Mouse (Mus musculus) intestine, embryonic 14.5 days (tissue): ENCODE measurements at regions not wholly inside any gene's neighbourhood (a gene's known extent, or its start where the extent isn't known, plus 50 kb on each side); places are given as distances from the start of the nearest gene placed in this dataset.

Experiments
- ATAC-seq: fragments of 200-750 bp; cut with Nextera tagmentation; replicated peaks from 2 replicates; pipeline ENCODE4 v1.8.0; 2017; ENCODE audit warnings: low read depth, moderate number of reproducible peaks, moderate TSS enrichment, moderate library complexity; ENCODE audit not compliant: low FRiP score, low TSS enrichment
- DNase-seq: peaks from one replicate; pipeline ENCODE4 v3.0.0-alpha.2; 2018; ENCODE audit warnings: low spot score
- H3K27ac ChIP-seq: fragments of 300-500 bp; sonication (generic); 2 replicates; pipeline ENCODE4 v1.5.1; 2014; ENCODE audit warnings: low read depth, mild to moderate bottlenecking, control low read depth
- H3K27me3 ChIP-seq: fragments of 300-500 bp; sonication (generic); replicated peaks from 2 replicates; pipeline ENCODE4 v1.6.1; 2014; ENCODE audit warnings: low read length, control low read depth; ENCODE audit not compliant: control insufficient read depth, insufficient read depth
- H3K36me3 ChIP-seq: fragments of 300-500 bp; sonication (generic); 2 replicates; pipeline ENCODE4 v1.6.1; 2014; ENCODE audit warnings: low read length, control low read depth; ENCODE audit not compliant: control insufficient read depth, insufficient read depth
- H3K4me1 ChIP-seq: fragments of 300-500 bp; sonication (generic); replicated peaks from 2 replicates; pipeline ENCODE4 v1.6.1; 2014; ENCODE audit warnings: low read length, control low read depth, mixed read lengths; ENCODE audit not compliant: control insufficient read depth, insufficient read depth
- H3K4me2 ChIP-seq: fragments of 300-500 bp; sonication (generic); 2 replicates; pipeline ENCODE4 v1.6.1; 2014; ENCODE audit warnings: low read length
- H3K4me3 ChIP-seq: fragments of 300-500 bp; sonication (generic); 2 replicates; pipeline ENCODE4 v1.5.1; 2014; ENCODE audit warnings: low read depth, low read length, control low read depth, mixed read lengths
- H3K9ac ChIP-seq: fragments of 300-500 bp; sonication (generic); 2 replicates; pipeline ENCODE4 v1.6.1; 2014; ENCODE audit warnings: mild to moderate bottlenecking, low read length
- H3K9me3 ChIP-seq: fragments of 300-500 bp; sonication (generic); 2 replicates; pipeline ENCODE4 v1.6.1; 2016; ENCODE audit warnings: low read length, control low read depth; ENCODE audit not compliant: control insufficient read depth
- WGBS: fragments of 180-500 bp; shearing (Covaris S2); extraction: QIAGEN DNeasy Blood & Tissue Kit; methylation state at CpG from one replicate; pipeline ENCODE4 v1.1.7; 2014; 5-methylcytosine and 5-hydroxymethylcytosine counted together

DNA sequence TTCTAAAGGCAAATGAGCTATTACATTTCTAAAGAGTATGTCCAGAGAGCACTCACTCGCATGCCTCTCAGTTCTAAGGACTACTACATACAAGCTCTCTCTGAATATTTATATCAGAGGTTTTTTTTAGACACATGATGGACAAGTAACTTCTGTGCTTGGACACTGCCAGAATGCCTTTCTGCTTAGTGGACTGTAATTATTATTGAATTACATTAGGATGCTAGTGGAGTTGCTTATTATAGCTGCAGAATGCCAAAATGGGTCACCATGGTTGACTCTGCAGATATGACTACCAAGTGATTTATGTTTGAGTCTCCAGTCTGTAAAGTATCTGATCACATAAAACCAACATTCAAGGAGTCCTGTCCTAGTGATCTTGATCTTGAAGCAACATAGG is 395.6 kb upstream of the Nr3c2 start:
- Histone ChIP-seq H3K36me3 (no peaks in the 10 kb centered on the region), H3K4me2 (no peak overlapping the region), H3K27ac (no peak overlapping the region), H3K27me3 (no peaks in the 10 kb centered on the region), H3K9ac (no peak overlapping the region), H3K4me1 (no peaks in the 10 kb centered on the region), H3K9me3 (no peaks in the 10 kb centered on the region), H3K4me3 (no peak overlapping the region)
- DNase-seq (no peak), ATAC-seq (no peak)
- WGBS: 85% methylated on average over 1 of the region's 1 CpGs

DNA sequence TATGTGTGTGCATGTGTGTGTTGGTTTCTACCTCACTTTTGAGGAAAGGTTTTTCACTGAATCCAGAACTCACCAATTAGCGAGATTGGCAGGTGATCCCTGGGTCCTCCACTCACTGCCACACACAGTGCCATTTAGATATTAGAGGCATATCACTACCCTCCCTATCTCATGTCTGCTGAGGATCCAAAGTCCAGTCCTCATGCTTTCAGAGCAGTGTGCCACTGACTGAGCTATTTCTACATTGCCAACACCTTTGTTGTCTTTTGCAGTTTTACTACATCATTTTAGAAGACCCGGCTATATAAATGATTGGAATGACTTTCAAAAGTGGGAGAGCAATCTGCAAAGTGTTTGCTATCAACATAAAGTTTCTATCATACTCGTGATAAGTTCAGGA is 392.0 kb upstream of the Nr3c2 start:
- Histone ChIP-seq H3K36me3 (no peaks in the 10 kb centered on the region), H3K9me3 (no peaks in the 10 kb centered on the region), H3K27me3 (no peaks in the 10 kb centered on the region), H3K4me3 (no peak overlapping the region), H3K27ac (no peak overlapping the region), H3K4me2 (no peak overlapping the region), H3K9ac (no peak overlapping the region), H3K4me1 (no peaks in the 10 kb centered on the region)
- WGBS: 62% methylated on average over 3 of the region's 3 CpGs
- DNase-seq: no peak
- peak; percentile 75; the same call in 1 of the 2 replicates for ATAC-seq

GRCm38 (mm10) chr8:76509201-76509600 is 390.0 kb upstream of the Nr3c2 start:
- no peak for DNase-seq
- Histone ChIP-seq H3K4me2 (no peak overlapping the region), H3K36me3 (no peaks in the 10 kb centered on the region), H3K4me3 (no peak overlapping the region), H3K9me3 (no peaks in the 10 kb centered on the region), H3K27me3 (no peaks in the 10 kb centered on the region), H3K9ac (no peak overlapping the region), H3K4me1 (no peaks in the 10 kb centered on the region), H3K27ac (no peak overlapping the region)
- ATAC-seq: no peak

DNA sequence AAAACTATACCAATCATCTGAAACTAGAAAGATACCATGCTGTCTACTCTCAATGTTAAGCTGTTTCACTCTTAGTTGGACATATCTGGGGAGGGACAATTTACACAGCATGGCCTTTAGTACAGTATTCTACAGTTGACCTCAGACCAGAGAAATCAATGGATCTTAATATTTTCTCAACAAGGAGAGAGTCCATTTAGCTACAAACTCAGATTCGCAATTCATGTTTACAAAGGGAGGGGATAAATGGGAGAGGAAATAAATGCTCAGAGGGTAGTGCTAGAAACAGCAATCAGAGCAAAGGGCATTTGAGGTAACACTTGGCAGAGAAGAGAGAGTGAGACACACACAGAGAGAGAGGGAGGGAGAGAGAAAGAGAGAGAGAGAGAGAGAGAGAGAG is 385.1 kb upstream of the Nr3c2 start:
- Histone ChIP-seq H3K27me3 (no peaks in the 10 kb centered on the region), H3K27ac (no peak overlapping the region), H3K4me1 (no peaks in the 10 kb centered on the region), H3K4me3 (no peak overlapping the region), H3K9ac (no peak overlapping the region), H3K36me3 (no peaks in the 10 kb centered on the region), H3K9me3 (no peaks in the 10 kb centered on the region), H3K4me2 (no peak overlapping the region)
- 65% methylated on average over 1 of the region's 1 CpGs for WGBS
- DNase-seq: no peak
- no peak for ATAC-seq

- no peak overlapping the region for H3K9ac ChIP-seq
- H3K27ac ChIP-seq: no peak overlapping the region
- DNase-seq (no peak), ATAC-seq (no peak)
- H3K4me1 ChIP-seq: no peaks in the 10 kb centered on the region
- no peaks in the 10 kb centered on the region for H3K36me3 ChIP-seq
- H3K27me3 ChIP-seq: no peaks in the 10 kb centered on the region
- no peaks in the 10 kb centered on the region for H3K9me3 ChIP-seq
- H3K4me2 ChIP-seq: no peak overlapping the region
- 83% methylated on average over 3 of the region's 3 CpGs for WGBS
- no peak overlapping the region for H3K4me3 ChIP-seq
Observed at GRCm38 (mm10) chr8:76538806-76539480, 360.3 kb upstream of the Nr3c2 start.

DNA sequence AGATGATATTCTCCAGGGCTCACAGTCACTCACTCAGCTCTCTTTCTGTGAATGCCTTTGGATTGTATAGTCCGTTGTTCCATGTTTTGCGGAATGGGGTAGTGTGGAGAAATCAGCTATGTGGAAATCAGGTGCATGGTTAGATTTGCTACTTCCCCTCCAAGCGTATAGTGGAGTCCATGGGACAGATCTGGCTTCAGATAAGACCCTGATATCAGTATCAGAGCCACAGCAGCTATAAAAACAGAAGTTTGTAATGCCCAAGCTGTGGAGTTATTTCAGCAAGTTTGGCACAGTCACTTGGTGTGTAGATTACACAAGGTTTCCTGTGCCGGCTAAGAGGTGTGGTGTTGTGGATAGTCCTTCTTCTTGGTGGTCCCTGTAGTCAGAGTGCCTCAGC is 359.6 kb upstream of the Nr3c2 start:
- DNase-seq (no peak), ATAC-seq (no peak)
- H3K4me3 ChIP-seq: no peak overlapping the region
- WGBS: 86% methylated on average over 4 of the region's 4 CpGs
- H3K9ac ChIP-seq: no peak overlapping the region
- no peaks in the 10 kb centered on the region for H3K4me1 ChIP-seq
- no peak overlapping the region for H3K4me2 ChIP-seq
- H3K27ac ChIP-seq: no peak overlapping the region
- H3K27me3 ChIP-seq: no peaks in the 10 kb centered on the region
- no peaks in the 10 kb centered on the region for H3K9me3 ChIP-seq
- H3K36me3 ChIP-seq: no peaks in the 10 kb centered on the region

DNA sequence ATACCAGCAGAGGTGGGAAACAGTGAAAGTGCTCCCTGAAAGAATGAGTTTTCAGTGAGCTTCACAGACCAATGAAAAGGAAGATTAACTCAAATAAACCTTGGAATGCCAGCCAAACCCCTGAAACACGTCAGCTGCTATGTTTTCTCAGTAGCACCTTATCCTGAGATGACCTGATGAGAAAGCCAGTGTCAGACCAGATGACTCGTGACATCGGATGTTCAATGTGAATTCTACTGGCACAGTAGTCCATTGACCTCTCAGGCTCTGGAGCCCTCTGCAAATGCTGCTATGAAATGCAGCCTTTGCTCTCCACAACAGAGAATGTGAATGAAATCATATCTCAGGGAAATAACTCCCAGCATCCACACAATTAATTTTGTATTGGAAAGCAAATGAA is 358.6 kb upstream of the Nr3c2 start:
- DNase-seq (no peak), ATAC-seq (no peak)
- Histone ChIP-seq H3K4me3 (no peak overlapping the region), H3K4me2 (no peak overlapping the region), H3K9ac (no peak overlapping the region), H3K27me3 (no peaks in the 10 kb centered on the region), H3K27ac (no peak overlapping the region), H3K4me1 (no peaks in the 10 kb centered on the region), H3K9me3 (no peaks in the 10 kb centered on the region), H3K36me3 (no peaks in the 10 kb centered on the region)
- WGBS: 55% methylated on average over 3 of the region's 3 CpGs

DNA sequence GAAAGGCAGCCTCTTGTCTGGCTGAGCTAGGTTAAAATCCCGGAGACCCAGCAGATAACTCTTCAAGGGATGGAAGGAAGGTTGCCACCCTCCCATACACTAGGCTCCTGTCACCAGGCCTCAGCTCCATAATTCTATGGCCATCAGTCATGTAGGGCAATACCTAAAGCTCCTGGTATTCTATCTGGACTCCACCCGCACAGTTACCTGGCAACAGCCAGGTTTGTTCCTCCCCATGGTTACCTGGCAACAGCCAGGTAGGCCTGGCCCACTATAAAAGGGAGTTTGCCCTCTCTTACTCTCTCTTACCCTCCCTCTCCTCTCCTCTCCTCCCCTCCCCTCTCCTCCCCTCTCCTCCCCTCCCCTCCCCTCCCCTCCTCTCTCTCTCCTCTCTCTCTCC is 347.6 kb upstream of the Nr3c2 start:
- no peak overlapping the region for H3K4me2 ChIP-seq
- no peaks in the 10 kb centered on the region for H3K4me1 ChIP-seq
- H3K27me3 ChIP-seq: no peaks in the 10 kb centered on the region
- H3K4me3 ChIP-seq: no peak overlapping the region
- ATAC-seq (no peak), DNase-seq (no peak)
- no peak overlapping the region for H3K9ac ChIP-seq
- H3K27ac ChIP-seq: no peak overlapping the region
- H3K36me3 ChIP-seq: no peaks in the 10 kb centered on the region
- 83% methylated on average over 2 of the region's 2 CpGs for WGBS
- no peaks in the 10 kb centered on the region for H3K9me3 ChIP-seq

DNA sequence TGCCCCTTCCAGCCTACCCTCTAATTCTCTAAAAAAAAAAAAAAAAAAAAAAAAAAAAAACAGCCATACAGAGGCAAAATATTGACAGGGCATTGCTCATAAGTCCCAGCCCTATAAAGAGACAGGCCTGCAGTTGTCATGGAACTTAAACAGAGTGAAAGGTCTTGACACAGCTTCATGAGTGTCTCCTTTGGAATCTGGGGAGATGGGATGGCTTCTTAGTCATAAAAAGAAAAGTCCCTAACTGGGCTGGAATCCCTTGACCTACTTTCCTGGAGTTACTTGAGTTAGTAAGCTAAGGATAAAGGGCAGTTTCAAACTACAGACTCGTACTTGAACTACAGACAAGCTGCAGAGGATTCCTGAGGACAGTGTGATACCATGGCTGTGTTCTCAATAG is 297.7 kb upstream of the Nr3c2 start:
- Histone ChIP-seq H3K27ac (no peak overlapping the region), H3K4me1 (no peaks in the 10 kb centered on the region), H3K9me3 (no peaks in the 10 kb centered on the region), H3K9ac (no peak overlapping the region), H3K4me2 (no peak overlapping the region), H3K4me3 (no peak overlapping the region), H3K27me3 (no peaks in the 10 kb centered on the region), H3K36me3 (no peaks in the 10 kb centered on the region)
- ATAC-seq (no peak), DNase-seq (no peak)
- 73% methylated on average over 1 of the region's 1 CpGs for WGBS
